Mouse (Mus musculus) splenic B cell, adult 2 months (primary cell): ENCODE results near the gene Ppp4r3a.

Experiments used
- DNase-seq: peaks from one replicate; pipeline ENCODE4 v3.0.0-alpha.2; 2011; ENCODE audit warnings: low read depth, low spot score
- H3K27me3 ChIP-seq: 2 replicates; pipeline ENCODE4 v1.6.1; 2012; ENCODE audit warnings: mild to moderate bottlenecking, low read length, moderate library complexity, mixed read lengths; ENCODE audit not compliant: control insufficient read depth, poor library complexity, insufficient read depth, severe bottlenecking
- H3K36me3 ChIP-seq: 2 replicates; pipeline ENCODE4 v1.6.1; 2012; ENCODE audit warnings: mild to moderate bottlenecking, low read length, moderate library complexity, mixed read lengths; ENCODE audit not compliant: control insufficient read depth, poor library complexity, insufficient read depth, severe bottlenecking

The Ppp4r3a gene

GRCm38 (mm10) chr12:100995607-100996377 lies 87.7 kb downstream of the Ppp4r3a start:
- no peak for DNase-seq

GRCm38 (mm10) chr12:100994140-100995015 lies 89.1 kb downstream of the Ppp4r3a start:
- peak; percentile 44 for DNase-seq
- Histone ChIP-seq H3K27me3 (no peaks in the 10 kb centered on the region), H3K36me3 (no peaks in the 10 kb centered on the region; the same call in 1 of the 2 replicates)

More at GRCm38 (mm10) chr12:100995607-100996377, 87.7 kb downstream of the Ppp4r3a start:
- H3K27me3 ChIP-seq: no peaks in the 10 kb centered on the region
- no peaks in the 10 kb centered on the region; the same call in 1 of the 2 replicates for H3K36me3 ChIP-seq

GRCm38 (mm10) chr12:100993146-100993545 lies 90.4 kb downstream of the Ppp4r3a start:
- Histone ChIP-seq H3K27me3 (no peaks in the 10 kb centered on the region), H3K36me3 (no peaks in the 10 kb centered on the region; the same call in 1 of the 2 replicates)
- no peak for DNase-seq

- Histone ChIP-seq H3K27me3 (no peaks in the 10 kb centered on the region), H3K36me3 (no peaks in the 10 kb centered on the region; the same call in 1 of the 2 replicates)
- no peak for DNase-seq
Observed at GRCm38 (mm10) chr12:100992505-100992904, 91.0 kb downstream of the Ppp4r3a start.

- Histone ChIP-seq H3K27me3 (no peaks in the 10 kb centered on the region), H3K36me3 (no peaks in the 10 kb centered on the region; the same call in 1 of the 2 replicates)
- no peak for DNase-seq
Observed at GRCm38 (mm10) chr12:100991119-100991518, 92.4 kb downstream of the Ppp4r3a start.

- Histone ChIP-seq H3K27me3 (no peaks in the 10 kb centered on the region), H3K36me3 (no peaks in the 10 kb centered on the region; the same call in 1 of the 2 replicates)
- no peak for DNase-seq
Observed at GRCm38 (mm10) chr12:100990291-100990690, 93.2 kb downstream of the Ppp4r3a start.

GRCm38 (mm10) chr12:100989780-100990288 lies 93.7 kb downstream of the Ppp4r3a start:
- no peaks in the 10 kb centered on the region for H3K27me3 ChIP-seq
- DNase-seq: no peak
- H3K36me3 ChIP-seq: no peaks in the 10 kb centered on the region; the same call in 1 of the 2 replicates
